Mouse (Mus musculus): Measurements from ENCODE around the gene Glp2r. TPM values are rescaled to one million over a fixed set of nuclear protein-coding genes. Genes with fewer than 3 reads are reported as not detected.

Glp2r gene
- polyA plus RNA-seq, 1 experiment from 2014 or later = not detected

Other genes with a start within 250 kb of the Glp2r start
- not detected in 2 replicates for gene Rcvrn, start 75.8 kb downstream of the Glp2r start, polyA plus RNA-seq (2016; fragmentation: Nextera tagmentation; extraction: Ambion mirVana)
- not detected in 2 replicates for gene Gsg1l2, start 3.5 kb upstream of the Glp2r start, polyA plus RNA-seq (2016; fragmentation: Nextera tagmentation; extraction: Ambion mirVana)
- 0.34 and 0.75 TPM in 2 replicates for gene Dhrs7c, start 27.0 kb upstream of the Glp2r start, polyA plus RNA-seq (2016; fragmentation: Nextera tagmentation; extraction: Ambion mirVana)
- 0.72 and 0.91 TPM in 2 replicates for gene Usp43, start 151.0 kb upstream of the Glp2r start, polyA plus RNA-seq (2016; fragmentation: Nextera tagmentation; extraction: Ambion mirVana)
- 0.81 and 0.86 TPM in 2 replicates for gene Cfap52, start 194.5 kb upstream of the Glp2r start, polyA plus RNA-seq (2016; fragmentation: Nextera tagmentation; extraction: Ambion mirVana)
- 68.0 and 69.0 TPM in 2 replicates for gene Stx8, start 195.0 kb upstream of the Glp2r start, polyA plus RNA-seq (2016; fragmentation: Nextera tagmentation; extraction: Ambion mirVana)

Measured in neural tube, embryonic 12.5 days (tissue).